22 mouse cellular contexts compared by ENCODE assay signal in the genomic region with DNA sequence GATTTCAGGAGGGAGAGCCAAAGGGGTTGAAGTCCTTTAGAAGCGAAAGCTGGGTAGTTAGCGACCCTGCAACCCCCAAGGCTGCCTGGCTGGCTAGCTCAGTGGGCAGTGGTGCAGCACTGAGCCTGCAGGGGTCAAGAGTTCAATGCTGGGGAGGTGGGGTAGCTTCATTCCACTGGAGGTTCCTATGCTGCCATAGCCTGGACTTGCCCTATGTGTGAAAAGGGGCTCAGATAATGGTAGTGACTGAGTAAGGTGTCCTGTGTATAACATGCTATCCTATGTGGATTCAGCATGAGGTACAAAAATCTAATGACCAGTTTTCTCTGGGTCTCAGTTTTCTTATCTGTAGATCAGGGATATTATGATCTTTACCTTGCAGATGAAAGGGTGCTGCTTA.
DNase-seq lines count a peak whose midpoint lies in the region; ATAC-seq lines count a peak whose summit lies in the region.
"Had no signal": no experiment of that assay in that cellular context is flagged by ENCODE, and none has a peak within 500 bp of the region (broad histone marks: within the 10 kb centered on the region; RNA-seq: fewer than 3 reads in every experiment).

No protein-coding gene starts in this region.

- H3K36me3 ChIP-seq in embryonic facial prominence, embryonic 10.5 days (replicated peaks), result no peaks in the 10 kb centered on the region
- H3K36me3 ChIP-seq in embryonic facial prominence, embryonic 11.5 days (replicated peaks; ENCODE audit: control insufficient read depth, insufficient read depth, low read depth, low read length), result no peaks in the 10 kb centered on the region
- no peaks in the 10 kb centered on the region for H3K36me3 ChIP-seq in limb, embryonic 11.5 days (ENCODE audit: control insufficient read depth, insufficient read depth, low read length)
- H3K36me3 ChIP-seq in stomach, embryonic 15.5 days, result no peaks in the 10 kb centered on the region
- H3K36me3 ChIP-seq: heart, embryonic 12.5 days; hindbrain, embryonic 10.5 days; midbrain, embryonic 10.5 days; neural tube, embryonic 13.5 days had no signal

- H3K9ac ChIP-seq in embryonic facial prominence, embryonic 11.5 days (replicated peaks; ENCODE audit: low read length), result no peak overlapping the region
- no peak overlapping the region for H3K9ac ChIP-seq in limb, embryonic 11.5 days (ENCODE audit: low read length)
- no peak overlapping the region for H3K9ac ChIP-seq in stomach, embryonic 15.5 days
- H3K9ac ChIP-seq: forebrain, embryonic 13.5 days; heart, embryonic 12.5 days; neural tube, embryonic 13.5 days had no signal

- peak overlapping the region; percentile 69 for H3K27ac ChIP-seq in embryonic facial prominence, embryonic 10.5 days (replicated peaks)
- H3K27ac ChIP-seq in embryonic facial prominence, embryonic 11.5 days (replicated peaks; ENCODE audit: low read depth, low read length), result no peak overlapping the region
- peak overlapping the region; percentile 63; the same call in 1 of the 2 replicates for H3K27ac ChIP-seq in limb, embryonic 11.5 days (replicated peaks; ENCODE audit: low read depth, low read length)
- no peak overlapping the region for H3K27ac ChIP-seq in stomach, embryonic 15.5 days
- H3K27ac ChIP-seq: forebrain, embryonic 13.5 days; hindbrain, embryonic 10.5 days; hindbrain, postnatal 0 days; kidney, postnatal 0 days; midbrain, embryonic 10.5 days; neural tube, embryonic 13.5 days had no signal

- peak; percentile 55 for DNase-seq in embryonic facial prominence, embryonic 10.5 days (ENCODE audit: low spot score)
- DNase-seq in embryonic facial prominence, embryonic 11.5 days (ENCODE audit: low spot score), result no peak
- peak; percentile 44 for DNase-seq in limb, embryonic 11.5 days (ENCODE audit: low spot score)
- DNase-seq in thymus, postnatal 4 days, result no peak
- DNase-seq in cerebellum, adult 11-12 months, result no peak
- DNase-seq in kidney, postnatal 36 days, result no peak
- DNase-seq: adrenal gland, adult 8-10 months; cerebellum, postnatal 25 days; kidney, adult 18-20 months; right cerebral cortex, adult 18-20 months; right cerebral cortex, postnatal 4 days; thymus, postnatal 14 days had no signal

- H3K4me1 ChIP-seq in embryonic facial prominence, embryonic 10.5 days, result peaks cover 50% of the 10 kb centered on the region
- no peaks in the 10 kb centered on the region for H3K4me1 ChIP-seq in embryonic facial prominence, embryonic 11.5 days (ENCODE audit: control insufficient read depth, insufficient read depth, low read length)
- peaks cover 31% of the 10 kb centered on the region for H3K4me1 ChIP-seq in limb, embryonic 11.5 days (ENCODE audit: control insufficient read depth, insufficient read depth, low read length)
- H3K4me1 ChIP-seq in stomach, embryonic 15.5 days, result peaks cover 14% of the 10 kb centered on the region
- H3K4me1 ChIP-seq: midbrain, embryonic 10.5 days had no signal

- WGBS in embryonic facial prominence, embryonic 10.5 days, result 67% methylated on average over 2 of the region's 2 CpGs
- WGBS in embryonic facial prominence, embryonic 11.5 days, result 38% methylated on average over 2 of the region's 2 CpGs
- whole genome bisulfite sequencing in limb, embryonic 11.5 days, result 48% methylated on average over 2 of the region's 2 CpGs
- 68% methylated on average over 2 of the region's 2 CpGs for WGBS in stomach, embryonic 15.5 days

- H3K4me3 ChIP-seq in embryonic facial prominence, embryonic 10.5 days, result no peak overlapping the region
- no peak overlapping the region for H3K4me3 ChIP-seq in embryonic facial prominence, embryonic 11.5 days (ENCODE audit: low read depth, low read length)
- H3K4me3 ChIP-seq in limb, embryonic 11.5 days (ENCODE audit: low read depth, low read length), result no peak overlapping the region
- no peak overlapping the region for H3K4me3 ChIP-seq in stomach, embryonic 15.5 days (replicated peaks)
- H3K4me3 ChIP-seq: forebrain, embryonic 13.5 days; heart, embryonic 12.5 days; hindbrain, embryonic 10.5 days; midbrain, embryonic 10.5 days; myocyte; neural tube, embryonic 13.5 days had no signal

- H3K9me3 ChIP-seq in embryonic facial prominence, embryonic 10.5 days, result no peaks in the 10 kb centered on the region
- no peaks in the 10 kb centered on the region for H3K9me3 ChIP-seq in embryonic facial prominence, embryonic 11.5 days (replicated peaks; ENCODE audit: control insufficient read depth, low read length)
- no peaks in the 10 kb centered on the region for H3K9me3 ChIP-seq in limb, embryonic 11.5 days (ENCODE audit: control insufficient read depth, low read length)
- no peaks in the 10 kb centered on the region for H3K9me3 ChIP-seq in stomach, embryonic 15.5 days
- H3K9me3 ChIP-seq: forebrain, embryonic 13.5 days; heart, embryonic 12.5 days; hindbrain, embryonic 10.5 days; midbrain, embryonic 10.5 days; neural tube, embryonic 13.5 days had no signal

- H3K4me2 ChIP-seq in embryonic facial prominence, embryonic 11.5 days (ENCODE audit: low read depth, low read length), result no peak overlapping the region
- no peak overlapping the region for H3K4me2 ChIP-seq in limb, embryonic 11.5 days (ENCODE audit: low read depth, severe bottlenecking)
- H3K4me2 ChIP-seq in stomach, embryonic 15.5 days, result no peak overlapping the region
- H3K4me2 ChIP-seq: forebrain, embryonic 13.5 days; heart, embryonic 12.5 days; neural tube, embryonic 13.5 days had no signal

- ATAC-seq in embryonic facial prominence, embryonic 11.5 days (replicated peaks; ENCODE audit: insufficient number of reproducible peaks, low FRiP score, low TSS enrichment, low read depth), result peak; percentile 44; the same call in 1 of the 2 replicates
- 0 out of 2 replicates have a peak, but pooled peaks have one; percentile 35 for ATAC-seq in limb, embryonic 11.5 days (ENCODE audit: insufficient number of reproducible peaks, low FRiP score, low TSS enrichment, low read depth)
- ATAC-seq in stomach, embryonic 15.5 days (ENCODE audit: insufficient read depth, low FRiP score, low read depth), result peak; percentile 14; the same call in 1 of the 2 replicates
- ATAC-seq: forebrain, embryonic 13.5 days; hindbrain, postnatal 0 days; midbrain, embryonic 16.5 days had no signal

- H3K27me3 ChIP-seq in embryonic facial prominence, embryonic 10.5 days (replicated peaks; ENCODE audit: low read depth, poor library complexity, severe bottlenecking), result 0 out of 2 replicates have a peak, but pooled peaks cover 9% of the 10 kb centered on the region
- H3K27me3 ChIP-seq in embryonic facial prominence, embryonic 11.5 days (ENCODE audit: control insufficient read depth, insufficient read depth, low read length), result no peaks in the 10 kb centered on the region
- no peaks in the 10 kb centered on the region for H3K27me3 ChIP-seq in limb, embryonic 11.5 days (ENCODE audit: control insufficient read depth, insufficient read depth, low read length)
- H3K27me3 ChIP-seq in stomach, embryonic 15.5 days (replicated peaks), result no peaks in the 10 kb centered on the region
- H3K27me3 ChIP-seq: forebrain, embryonic 13.5 days; heart, embryonic 12.5 days; neural tube, embryonic 13.5 days had no signal

Comparison
In these comparisons a context has a peak if more than half of its experiments do, and no peak if none do; other contexts are left out.
1. DNase-seq: peak in embryonic facial prominence, embryonic 10.5 days (single experiment) and limb, embryonic 11.5 days (single experiment); none in embryonic facial prominence, embryonic 11.5 days (single experiment), thymus, postnatal 4 days (single experiment), cerebellum, adult 11-12 months (single experiment) and kidney, postnatal 36 days (0 of 2).
2. H3K27ac ChIP-seq: peak in embryonic facial prominence, embryonic 10.5 days (single experiment) and limb, embryonic 11.5 days (single experiment); none in embryonic facial prominence, embryonic 11.5 days (single experiment) and stomach, embryonic 15.5 days (single experiment).
3. Peak in every context shown above with its lines, with median percentiles within 50 percentile points of each other: ATAC-seq.